Mouse (Mus musculus) kidney, embryonic 16.5 days (tissue): ENCODE data around the gene Tmem102. TPM values are rescaled to one million over a fixed set of nuclear protein-coding genes. Genes with fewer than 3 reads are reported as not detected.

Experiments used
- ATAC-seq: fragments of 200-750 bp; cut with Nextera tagmentation; 2 replicates; pipeline ENCODE4 v1.8.0; 2017; ENCODE audit warnings: moderate TSS enrichment; ENCODE audit not compliant: low FRiP score, low TSS enrichment
- H3K27ac ChIP-seq: fragments of 300-500 bp; sonication (generic); 2 replicates; pipeline ENCODE4 v1.5.1; 2014; ENCODE audit warnings: low read length
- H3K27me3 ChIP-seq: fragments of 300-500 bp; sonication (generic); 2 replicates; pipeline ENCODE4 v1.6.1; 2014; ENCODE audit warnings: low read length, control low read depth, mixed read lengths; ENCODE audit not compliant: insufficient read depth
- H3K36me3 ChIP-seq: fragments of 300-500 bp; sonication (generic); 2 replicates; pipeline ENCODE4 v1.6.1; 2014; ENCODE audit warnings: low read length, control low read depth, mixed read lengths; ENCODE audit not compliant: insufficient read depth
- H3K4me1 ChIP-seq: fragments of 300-500 bp; sonication (generic); 2 replicates; pipeline ENCODE4 v1.6.1; 2014; ENCODE audit warnings: low read length, control low read depth, mixed read lengths; ENCODE audit not compliant: insufficient read depth
- H3K4me2 ChIP-seq: fragments of 300-500 bp; sonication (generic); replicated peaks from 2 replicates; pipeline ENCODE4 v1.6.1; 2014; ENCODE audit warnings: low read depth, low read length
- H3K4me3 ChIP-seq: fragments of 300-500 bp; sonication (generic); 2 replicates; pipeline ENCODE4 v1.5.1; 2014; ENCODE audit warnings: mild to moderate bottlenecking, low read length
- H3K9ac ChIP-seq: fragments of 300-500 bp; sonication (generic); replicated peaks from 2 replicates; pipeline ENCODE4 v1.6.1; 2014; ENCODE audit warnings: low read length
- H3K9me3 ChIP-seq: fragments of 300-500 bp; sonication (generic); 2 replicates; pipeline ENCODE4 v1.6.1; 2016; ENCODE audit warnings: low read length, control low read depth
- WGBS: fragments of 180-500 bp; shearing (Covaris S2); extraction: QIAGEN DNeasy Blood & Tissue Kit; methylation state at CpG from one replicate; pipeline ENCODE4 v1.1.7; 2014; 5-methylcytosine and 5-hydroxymethylcytosine counted together
- polyA plus RNA-seq: library from polyadenylated mRNA; unstranded; fragments of >200 nt; fragmentation: Nextera tagmentation; extraction: Ambion mirVana; gene quantifications from 2 replicates; pipeline ENCODE4 v1.2.1, GENCODE M21; 2015

The Tmem102 gene
- polyA plus RNA-seq, 1 experiment from 2014 or later: 10.2 TPM

- Histone ChIP-seq H3K4me1 (peaks cover 24% of the 10 kb centered on the region), H3K36me3 (no peaks in the 10 kb centered on the region), H3K4me3 (peak within 1 kb of the TSS; percentile 90), H3K27me3 (no peaks in the 10 kb centered on the region), H3K27ac (peak within 1 kb of the TSS; percentile 90), H3K9me3 (no peaks in the 10 kb centered on the region), H3K4me2 (peak within 1 kb of the TSS; percentile 69), H3K9ac (peak within 1 kb of the TSS; percentile 96)
- peak; percentile 63 for ATAC-seq
- WGBS: 21% methylated on average over 32 of the region's 55 CpGs
Measured at GRCm38 (mm10) chr11:69765221-69766125, 40.0 kb downstream of the Tmem102 start, which contains the start of gene Zbtb4. Gene Zbtb4, plus strand, starts transcription at chr11:69765912.

- H3K9me3 ChIP-seq: no peaks in the 10 kb centered on the region
- no peak overlapping the region for H3K9ac ChIP-seq
- H3K36me3 ChIP-seq: no peaks in the 10 kb centered on the region
- 74% methylated on average over 7 of the region's 7 CpGs for WGBS
- H3K4me1 ChIP-seq: peaks cover 36% of the 10 kb centered on the region
- H3K4me2 ChIP-seq: no peak overlapping the region
- H3K27me3 ChIP-seq: no peaks in the 10 kb centered on the region
- ATAC-seq: no peak
- no peak overlapping the region for H3K4me3 ChIP-seq
- H3K27ac ChIP-seq: no peak overlapping the region
Measured at GRCm38 (mm10) chr11:69763551-69763950, 41.9 kb downstream of the Tmem102 start.

- no peak within 1 kb of the TSS for H3K27ac ChIP-seq
- no peak within 1 kb of the TSS for H3K4me2 ChIP-seq
- no peaks in the 10 kb centered on the region for H3K27me3 ChIP-seq
- H3K4me1 ChIP-seq: peaks cover 32% of the 10 kb centered on the region
- H3K36me3 ChIP-seq: no peaks in the 10 kb centered on the region
- ATAC-seq: no peak
- 71% methylated on average over 1 of the region's 1 CpGs for WGBS
- H3K9ac ChIP-seq: no peak within 1 kb of the TSS; the same call in 1 of the 2 replicates
- no peaks in the 10 kb centered on the region for H3K9me3 ChIP-seq
- H3K4me3 ChIP-seq: no peak within 1 kb of the TSS
Measured at GRCm38 (mm10) chr11:69761868-69762267, 43.6 kb downstream of the Tmem102 start, which contains the start of gene Slc35g3. Gene Slc35g3, minus strand, starts transcription at chr11:69761968.

- H3K27me3 ChIP-seq: no peaks in the 10 kb centered on the region
- ATAC-seq: no peak
- peaks cover 31% of the 10 kb centered on the region for H3K4me1 ChIP-seq
- H3K4me3 ChIP-seq: no peak overlapping the region
- peak overlapping the region; percentile 90; the same call in 1 of the 2 replicates for H3K9ac ChIP-seq
- no peak overlapping the region for H3K27ac ChIP-seq
- H3K36me3 ChIP-seq: no peaks in the 10 kb centered on the region
- no peaks in the 10 kb centered on the region for H3K9me3 ChIP-seq
- no peak overlapping the region for H3K4me2 ChIP-seq
- 94% methylated on average over 7 of the region's 7 CpGs for WGBS
Measured at GRCm38 (mm10) chr11:69760901-69761200, 44.6 kb downstream of the Tmem102 start.

- no peaks in the 10 kb centered on the region for H3K9me3 ChIP-seq
- peak overlapping the region; percentile 90 for H3K9ac ChIP-seq
- H3K4me2 ChIP-seq: peak overlapping the region; percentile 72
- H3K4me1 ChIP-seq: peaks cover 34% of the 10 kb centered on the region
- H3K4me3 ChIP-seq: no peak overlapping the region
- no peak for ATAC-seq
- H3K36me3 ChIP-seq: no peaks in the 10 kb centered on the region
- WGBS: 82% methylated on average over 14 of the region's 14 CpGs
- peak overlapping the region; percentile 100 for H3K27ac ChIP-seq
- H3K27me3 ChIP-seq: no peaks in the 10 kb centered on the region
Measured at GRCm38 (mm10) chr11:69760160-69760900, 45.1 kb downstream of the Tmem102 start.

- Histone ChIP-seq H3K36me3 (no peaks in the 10 kb centered on the region), H3K9ac (peak overlapping the region; percentile 90), H3K4me2 (peak overlapping the region; percentile 72), H3K9me3 (no peaks in the 10 kb centered on the region), H3K27ac (peak overlapping the region; percentile 100), H3K4me1 (peaks cover 33% of the 10 kb centered on the region), H3K27me3 (no peaks in the 10 kb centered on the region), H3K4me3 (peak overlapping the region; percentile 73)
- WGBS: under 1% methylated on average over 37 of the region's 37 CpGs
- peak; percentile 89 for ATAC-seq
Measured at GRCm38 (mm10) chr11:69758971-69759721, 46.3 kb downstream of the Tmem102 start.

GRCm38 (mm10) chr11:69758478-69758970 lies 46.9 kb downstream of the Tmem102 start, which contains the start of gene Polr2a:
Gene Polr2a, minus strand, starts transcription at chr11:69758637.
- Histone ChIP-seq H3K4me3 (peak within 1 kb of the TSS; percentile 73), H3K4me2 (peak within 1 kb of the TSS; percentile 72), H3K4me1 (peaks cover 33% of the 10 kb centered on the region), H3K9ac (peak within 1 kb of the TSS; percentile 90), H3K9me3 (no peaks in the 10 kb centered on the region), H3K36me3 (no peaks in the 10 kb centered on the region), H3K27me3 (no peaks in the 10 kb centered on the region), H3K27ac (peak within 1 kb of the TSS; percentile 100)
- 1% methylated on average over 25 of the region's 36 CpGs for WGBS
- ATAC-seq: peak; percentile 95

- WGBS: under 1% methylated on average over 26 of the region's 26 CpGs
- Histone ChIP-seq H3K4me2 (peak overlapping the region; percentile 72), H3K27me3 (no peaks in the 10 kb centered on the region), H3K27ac (peak overlapping the region; percentile 100), H3K4me1 (peaks cover 33% of the 10 kb centered on the region), H3K9me3 (no peaks in the 10 kb centered on the region), H3K36me3 (no peaks in the 10 kb centered on the region), H3K4me3 (peak overlapping the region; percentile 73), H3K9ac (peak overlapping the region; percentile 90)
- peak; percentile 90 for ATAC-seq
Measured at GRCm38 (mm10) chr11:69758090-69758456, 47.4 kb downstream of the Tmem102 start.
